Comparison of ENCODE assay signal across 25 mouse cellular contexts in the genomic region with DNA sequence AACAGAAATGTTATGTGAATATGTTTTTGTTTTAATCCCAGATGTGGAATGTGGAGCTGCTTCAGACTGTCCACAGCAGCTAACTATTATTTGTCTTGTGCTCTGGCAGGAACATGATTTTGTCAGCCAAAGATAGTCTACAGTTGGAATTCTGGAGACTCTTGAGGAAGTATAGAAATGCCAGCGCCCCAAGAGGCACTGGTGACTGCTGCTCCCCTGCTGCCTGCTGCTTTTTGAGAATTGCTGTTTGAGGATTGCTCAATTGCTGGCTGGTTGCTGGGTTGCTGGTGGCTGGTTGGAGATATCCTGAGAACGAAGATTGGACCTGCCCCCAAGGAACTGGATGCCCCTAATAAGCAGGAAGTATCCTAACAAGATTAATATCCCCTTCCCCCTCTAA. TPM values are rescaled to one million over a fixed set of nuclear protein-coding genes. Genes with fewer than 3 reads are reported as not detected.
A peak's percentile ranks its signal among the peaks of the same experiment; 100 is the strongest.
DNase-seq lines count a peak whose midpoint lies in the region; ATAC-seq and TF ChIP-seq lines count a peak whose summit lies in the region.
"Had no signal": no experiment of that assay in that cellular context is flagged by ENCODE, and none has a peak within 500 bp of the region (broad histone marks: within the 10 kb centered on the region; RNA-seq: fewer than 3 reads in every experiment).

No protein-coding gene starts in this region.

- no peak for TF ChIP-seq CTCF in cerebellum, adult 2 months (IDR thresholded peaks at IDR 0.05; ENCODE audit: borderline replicate concordance, insufficient read depth, low read depth, low read length)

- no peak for TF ChIP-seq POLR2A in cerebellum, adult 2 months (IDR thresholded peaks at IDR 0.05; ENCODE audit: borderline replicate concordance, insufficient read depth, low read length)

- H3K27me3 ChIP-seq in embryonic facial prominence, embryonic 15.5 days, result no peaks in the 10 kb centered on the region
- no peaks in the 10 kb centered on the region for H3K27me3 ChIP-seq in cerebellum, adult 2 months (ENCODE audit: control insufficient read depth, insufficient read depth, low read length)
- H3K27me3 ChIP-seq: forebrain, embryonic 13.5 days; hindbrain, embryonic 13.5 days; kidney, embryonic 15.5 days; limb, embryonic 13.5 days; liver, embryonic 12.5 days; lung, embryonic 15.5 days; neural tube, embryonic 13.5 days; Patski had no signal

- H3K9ac ChIP-seq in embryonic facial prominence, embryonic 15.5 days, result no peak overlapping the region
- H3K9ac ChIP-seq: forebrain, embryonic 13.5 days; hindbrain, embryonic 13.5 days; kidney, embryonic 15.5 days; limb, embryonic 13.5 days; liver, embryonic 12.5 days; lung, embryonic 15.5 days; neural tube, embryonic 13.5 days had no signal

- peak; percentile 38 for DNase-seq in adrenal gland, postnatal 10 days
- no peak for DNase-seq in adrenal gland, postnatal 25 days
- peak; percentile 64 for DNase-seq in 3T3-L1 (ENCODE audit: low read depth, low spot score)
- DNase-seq in lung, postnatal 14 days, result peak; percentile 21
- no peak for DNase-seq in urinary bladder, adult 18-20 months (ENCODE audit: low spot score in 2 of 2)
- DNase-seq in cerebellum, adult 2 months, result no peak
- no peak for DNase-seq in spleen, postnatal 14 days (ENCODE audit: low spot score in 2 of 2)
- DNase-seq: cerebellum, adult 8-10 months; gastrocnemius, postnatal 14 days; heart, adult 2 months; kidney, adult 11 months; kidney, postnatal 36 days; layer of hippocampus, adult 9-11 months; midbrain, embryonic 14.5 days; thymus, postnatal 14 days had no signal

- 23% methylated on average over 2 of the region's 2 CpGs for WGBS in embryonic facial prominence, embryonic 15.5 days
- WGBS in cerebellum, adult 2 months, result 31% methylated on average over 2 of the region's 2 CpGs

- H3K9me3 ChIP-seq in embryonic facial prominence, embryonic 15.5 days (replicated peaks), result no peaks in the 10 kb centered on the region
- H3K9me3 ChIP-seq: forebrain, embryonic 13.5 days; hindbrain, embryonic 13.5 days; kidney, embryonic 15.5 days; limb, embryonic 13.5 days; liver, embryonic 12.5 days; lung, embryonic 15.5 days; neural tube, embryonic 13.5 days had no signal

- no peaks in the 10 kb centered on the region for H3K36me3 ChIP-seq in embryonic facial prominence, embryonic 15.5 days
- H3K36me3 ChIP-seq: hindbrain, embryonic 13.5 days; kidney, embryonic 15.5 days; limb, embryonic 13.5 days; liver, embryonic 12.5 days; lung, embryonic 15.5 days; neural tube, embryonic 13.5 days had no signal

- no peaks in the 10 kb centered on the region for H3K4me1 ChIP-seq in embryonic facial prominence, embryonic 15.5 days
- H3K4me1 ChIP-seq in cerebellum, adult 2 months (ENCODE audit: control insufficient read depth, insufficient read depth, low read length), result no peaks in the 10 kb centered on the region
- H3K4me1 ChIP-seq: forebrain, embryonic 13.5 days; hindbrain, embryonic 13.5 days; kidney, embryonic 15.5 days; limb, embryonic 13.5 days; liver, embryonic 12.5 days; lung, embryonic 15.5 days; neural tube, embryonic 13.5 days had no signal

- peak overlapping the region; percentile 65 for H3K27ac ChIP-seq in embryonic facial prominence, embryonic 15.5 days (replicated peaks)
- H3K27ac ChIP-seq in cerebellum, adult 2 months (ENCODE audit: insufficient read depth, low read length), result no peak overlapping the region
- H3K27ac ChIP-seq: forebrain, embryonic 13.5 days; heart, adult 2 months; hindbrain, embryonic 13.5 days; kidney, embryonic 15.5 days; limb, embryonic 13.5 days; liver, embryonic 12.5 days; lung, embryonic 15.5 days; neural tube, embryonic 13.5 days had no signal

- H3K4me3 ChIP-seq in embryonic facial prominence, embryonic 15.5 days (replicated peaks), result no peak overlapping the region
- H3K4me3 ChIP-seq in cerebellum, adult 2 months (replicated peaks; ENCODE audit: insufficient read depth, low read depth, low read length), result no peak overlapping the region
- H3K4me3 ChIP-seq: erythroblast, embryonic 14.5 days; forebrain, embryonic 13.5 days; heart, adult 2 months; hindbrain, embryonic 13.5 days; kidney, embryonic 15.5 days; limb, embryonic 13.5 days; liver, embryonic 12.5 days; lung, embryonic 15.5 days; neural tube, embryonic 13.5 days had no signal

- no peak overlapping the region for H3K4me2 ChIP-seq in embryonic facial prominence, embryonic 15.5 days (replicated peaks)
- H3K4me2 ChIP-seq: forebrain, embryonic 13.5 days; hindbrain, embryonic 13.5 days; kidney, embryonic 15.5 days; limb, embryonic 13.5 days; liver, embryonic 12.5 days; lung, embryonic 15.5 days; neural tube, embryonic 13.5 days had no signal

- peak; percentile 39; the same call in 1 of the 2 replicates for ATAC-seq in embryonic facial prominence, embryonic 15.5 days (ENCODE audit: insufficient number of reproducible peaks, low FRiP score, low TSS enrichment, low read depth)
- ATAC-seq: forebrain, embryonic 13.5 days; liver, embryonic 12.5 days; Patski had no signal

RNA-seq across cellular contexts. Expression of gene Fam69a, which starts 22.8 kb away (rescaled TPM):
- total RNA-seq in adrenal gland, postnatal 10 days (2021), result 10 to 100 TPM; 18.0 to 18.5 TPM
- total RNA-seq in adrenal gland, postnatal 25 days (2021), result 4.4 and 4.6 TPM in 2 replicates
- polyA plus RNA-seq in embryonic facial prominence, embryonic 15.5 days (2015; fragmentation: Nextera tagmentation; extraction: Ambion mirVana), result 27.4 and 28.0 TPM in 2 replicates
- polyA plus RNA-seq in cerebellum, adult 2 months (2012; rRNA removed), result 30.9 and 32.4 TPM in 2 replicates

RNA-seq across cellular contexts. Expression of gene Mtf2, which starts 55.8 kb away (rescaled TPM):
- 10 to 100 TPM; 22.2 to 32.3 TPM for total RNA-seq in adrenal gland, postnatal 10 days (2021)
- 29.3 and 35.1 TPM in 2 replicates for total RNA-seq in adrenal gland, postnatal 25 days (2021)
- 89.3 and 94.2 TPM in 2 replicates for polyA plus RNA-seq in embryonic facial prominence, embryonic 15.5 days (2015; fragmentation: Nextera tagmentation; extraction: Ambion mirVana)
- 43.4 and 45.7 TPM in 2 replicates for polyA plus RNA-seq in cerebellum, adult 2 months (2012; rRNA removed)

Comparison
In these comparisons a context has a peak if more than half of its experiments do, and no peak if none do; other contexts are left out.
1. DNase-seq: peak in adrenal gland, postnatal 10 days (single experiment), 3T3-L1 (single experiment) and lung, postnatal 14 days (single experiment); none in adrenal gland, postnatal 25 days (single experiment), urinary bladder, adult 18-20 months (0 of 2), cerebellum, adult 2 months (0 of 2) and spleen, postnatal 14 days (0 of 2).